Mouse (Mus musculus) cerebellum, adult (tissue): ENCODE measurements around the gene Vps54.
"Not testable (repeated sequence)": the region's sequence is repeated elsewhere in the genome, so short reads cannot be mapped to it uniquely, and the experiment has no call there.

Experiments used
- ATAC-seq: cut with Nextera tagmentation; 2 replicates; pipeline ENCODE4 v1.9.2; 2017; ENCODE audit warnings: mild to moderate bottlenecking, moderate library complexity, mixed read lengths; ENCODE audit not compliant: insufficient number of reproducible peaks, low FRiP score, low TSS enrichment

The Vps54 gene

DNA sequence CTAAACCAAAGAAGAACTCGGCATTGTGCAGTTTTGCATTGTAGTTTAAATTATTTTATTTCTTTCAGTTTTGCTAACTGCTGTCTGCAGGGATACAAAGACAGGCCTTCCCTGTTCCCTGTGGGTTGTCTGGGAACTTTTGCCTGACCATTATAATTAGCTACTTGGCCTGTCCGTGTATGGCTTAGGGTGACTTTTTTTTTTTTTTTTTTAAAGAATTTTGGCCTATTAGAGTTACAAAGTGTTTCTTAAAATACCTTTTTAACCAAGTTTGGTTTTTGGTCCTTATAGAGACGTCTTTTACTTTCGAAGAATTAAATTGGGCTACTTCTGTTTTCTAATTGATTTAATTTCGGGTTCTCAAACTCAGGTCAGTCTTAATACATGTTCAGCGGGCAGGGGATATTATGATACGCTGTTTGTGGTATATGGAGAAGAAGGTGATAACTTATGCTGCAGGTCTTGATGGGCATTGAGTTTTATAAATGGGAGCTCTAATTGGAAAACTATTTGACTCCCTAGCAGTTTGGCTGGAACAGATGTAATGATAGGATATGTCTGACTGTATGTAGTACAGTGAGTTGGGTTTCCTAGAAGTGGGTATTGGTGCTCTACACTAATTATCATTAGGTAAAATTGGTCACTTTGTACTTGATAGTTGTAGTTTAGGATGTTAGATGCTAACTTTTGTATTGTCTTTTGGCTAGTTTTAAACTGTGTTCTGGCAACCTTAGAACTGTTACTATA is 855 bp downstream of the Vps54 start:
- no peak for ATAC-seq

DNA sequence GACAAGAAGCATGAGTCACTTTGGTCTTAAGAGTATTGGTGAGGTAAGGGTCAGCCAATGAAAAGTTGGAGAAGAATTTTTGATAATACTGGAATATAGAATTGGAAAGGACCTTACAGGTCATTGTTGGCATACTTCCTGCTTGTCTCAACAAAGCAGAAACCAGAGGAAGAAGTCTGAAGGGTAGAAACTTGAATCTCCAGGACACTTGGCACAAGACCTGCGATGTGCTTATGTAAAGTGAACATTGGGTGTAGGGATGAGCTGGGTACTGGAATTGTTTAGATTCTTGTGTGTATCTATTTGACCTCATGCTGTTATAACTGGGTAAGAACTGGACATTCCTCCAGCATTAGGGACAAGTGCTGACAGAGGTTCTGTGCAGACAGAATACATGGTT is 2.3 kb downstream of the Vps54 start:
- no peak for ATAC-seq

DNA sequence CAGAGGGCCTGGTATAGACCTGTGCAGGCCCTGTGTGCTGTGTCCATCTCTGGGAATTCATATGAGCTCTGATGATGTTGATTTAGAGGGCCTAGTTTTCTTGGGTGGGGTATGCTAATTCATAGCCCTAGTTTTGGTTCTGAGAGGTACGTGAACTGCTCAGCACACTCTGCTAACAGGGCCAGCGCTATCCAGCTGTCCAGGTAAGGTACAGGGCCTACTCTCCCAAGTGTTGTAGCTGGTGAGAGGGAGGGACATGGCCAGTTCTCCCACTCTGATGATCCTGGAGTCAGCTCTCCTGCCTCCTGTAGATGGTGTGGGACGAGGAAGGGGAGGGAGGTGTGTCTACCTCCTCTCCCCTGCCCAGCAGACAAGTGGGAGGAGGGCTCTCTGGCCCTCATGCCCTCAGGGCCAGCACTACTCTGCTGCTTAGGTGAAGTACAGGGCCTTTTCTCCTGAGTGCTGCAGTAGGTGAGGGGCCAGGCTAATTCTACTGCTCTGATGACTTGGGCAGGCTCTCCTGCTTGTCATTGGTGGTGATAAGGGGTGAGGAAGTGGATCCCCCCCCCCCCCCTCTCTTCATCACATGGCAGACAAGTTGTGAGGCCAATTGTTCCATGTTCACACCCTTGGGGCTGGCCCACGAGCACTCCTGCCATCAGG is 8.3 kb downstream of the Vps54 start:
- peak; percentile 31; the same call in 1 of the 2 replicates for ATAC-seq

DNA sequence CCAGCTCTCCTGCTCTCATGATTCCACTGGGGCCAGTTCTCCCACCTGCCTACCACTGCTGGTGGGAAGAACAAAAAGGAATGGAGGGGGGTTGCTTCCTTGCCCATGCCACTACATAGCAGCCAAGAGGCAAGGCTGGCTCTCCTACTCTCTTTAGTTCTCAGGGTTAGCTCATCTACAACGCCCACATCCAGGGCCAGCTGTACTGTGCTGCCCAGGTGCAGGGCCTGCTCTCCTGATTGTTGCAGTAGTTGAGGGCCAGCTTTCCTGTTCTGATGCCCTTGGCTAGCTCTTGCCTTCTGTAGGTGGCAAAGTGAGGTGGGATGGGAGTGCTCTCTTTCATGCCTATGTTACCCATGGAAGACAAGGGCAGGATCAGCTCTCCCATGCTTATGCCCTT is 8.9 kb downstream of the Vps54 start:
- no peak for ATAC-seq

GRCm38 (mm10) chr11:21250366-21250765 is 11.3 kb downstream of the Vps54 start:
- ATAC-seq = no peak

GRCm38 (mm10) chr11:21258611-21259010 is 19.5 kb downstream of the Vps54 start:
- ATAC-seq = not testable (repeated sequence)

DNA sequence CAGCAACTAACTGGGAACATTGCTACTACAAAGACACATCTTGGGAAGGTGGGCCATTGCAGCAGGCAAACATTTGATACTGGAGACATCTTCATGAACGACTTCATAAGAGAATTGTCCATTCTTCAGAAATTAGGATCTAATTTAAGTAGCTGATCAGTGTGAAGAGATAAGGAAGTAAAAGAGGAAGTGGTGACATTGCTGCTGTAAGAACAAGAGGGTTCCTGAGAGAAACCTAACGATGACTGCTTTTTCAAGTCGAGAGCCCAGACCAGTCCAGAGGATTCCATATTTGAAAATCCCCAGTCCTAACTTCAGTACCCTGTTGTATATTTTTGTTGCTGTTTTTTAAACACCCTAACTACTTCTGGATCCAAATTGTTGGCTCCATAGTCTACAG is 26.3 kb downstream of the Vps54 start:
- no peak for ATAC-seq

DNA sequence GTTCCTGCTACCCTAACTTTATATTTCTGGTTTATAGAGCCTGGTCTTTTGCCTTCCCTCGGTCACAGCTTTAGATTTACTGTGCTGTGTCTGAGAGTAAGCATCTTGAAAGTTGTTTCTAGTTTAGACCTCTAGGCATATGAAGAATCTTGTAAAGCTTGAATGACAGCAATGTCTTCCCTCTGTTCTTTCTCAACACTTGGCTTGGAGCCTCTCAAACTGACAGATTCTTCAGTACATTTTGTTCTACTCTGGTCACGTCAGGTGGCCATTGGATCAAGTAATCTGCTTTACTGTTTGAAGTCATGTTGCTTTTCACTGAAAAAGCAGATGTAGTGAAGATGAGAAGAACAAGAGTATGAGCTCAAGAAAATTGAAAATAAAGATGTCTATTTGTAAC is 37.1 kb downstream of the Vps54 start:
- ATAC-seq = no peak

- ATAC-seq = no peak
Observed at GRCm38 (mm10) chr11:21286391-21286790, 47.3 kb downstream of the Vps54 start.

DNA sequence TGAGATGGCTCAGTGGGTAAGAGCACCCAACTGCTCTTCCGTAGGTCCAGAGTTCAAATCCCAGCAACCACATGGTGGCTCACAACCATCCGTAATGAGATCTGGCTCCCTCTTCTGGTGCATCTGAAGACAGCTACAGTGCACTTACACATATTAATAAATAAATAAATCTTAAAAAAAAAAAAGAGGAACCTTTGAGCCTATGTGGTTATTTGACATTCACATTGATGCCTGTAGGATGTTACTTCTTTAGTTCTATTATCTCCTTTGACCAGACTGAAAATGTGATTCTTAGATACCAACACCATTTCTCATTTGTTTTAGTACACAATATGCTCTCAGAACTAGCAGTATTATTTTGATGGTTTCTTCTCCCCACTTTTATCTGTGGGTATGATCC is 49.1 kb downstream of the Vps54 start:
- not testable (repeated sequence) for ATAC-seq

DNA sequence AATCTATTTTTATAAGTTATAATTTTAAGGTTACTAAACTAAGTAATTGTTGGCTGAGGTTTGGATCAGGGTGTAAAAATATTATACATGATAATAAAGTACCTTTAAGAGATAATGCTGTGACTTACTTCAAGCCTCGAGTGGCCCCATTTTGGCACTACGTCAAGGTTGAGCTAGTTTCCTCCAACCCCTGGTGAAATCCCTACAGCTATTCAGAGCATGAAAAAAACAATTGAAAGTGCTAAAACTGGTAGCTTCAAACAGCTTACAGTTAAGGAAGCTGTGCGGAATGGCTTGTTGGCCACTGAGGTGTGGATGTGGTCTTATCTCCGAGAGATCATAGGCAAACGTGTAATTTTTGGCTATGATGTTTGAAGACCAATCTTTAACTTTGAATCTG is 56.4 kb downstream of the Vps54 start:
- ATAC-seq = no peak

DNA sequence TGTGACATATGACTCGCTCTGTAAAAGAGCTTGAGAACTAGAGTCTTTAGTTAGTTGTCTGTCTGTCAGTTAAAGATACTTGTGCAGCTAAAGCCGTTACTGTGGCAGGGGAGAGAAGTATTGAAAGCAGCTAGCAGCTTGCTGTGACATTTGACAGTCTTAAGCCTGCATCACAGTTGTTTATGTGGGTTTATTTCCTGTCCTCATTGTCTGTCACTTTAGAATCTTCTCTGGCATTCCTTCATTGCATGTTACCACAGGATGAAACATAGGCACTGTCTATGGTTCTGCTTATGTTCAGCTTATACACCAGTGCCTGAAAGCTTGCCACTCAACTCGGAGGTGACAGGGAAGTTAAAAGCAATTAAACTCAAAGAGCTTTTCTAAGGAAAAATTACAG is 64.5 kb downstream of the Vps54 start:
- no peak for ATAC-seq

DNA sequence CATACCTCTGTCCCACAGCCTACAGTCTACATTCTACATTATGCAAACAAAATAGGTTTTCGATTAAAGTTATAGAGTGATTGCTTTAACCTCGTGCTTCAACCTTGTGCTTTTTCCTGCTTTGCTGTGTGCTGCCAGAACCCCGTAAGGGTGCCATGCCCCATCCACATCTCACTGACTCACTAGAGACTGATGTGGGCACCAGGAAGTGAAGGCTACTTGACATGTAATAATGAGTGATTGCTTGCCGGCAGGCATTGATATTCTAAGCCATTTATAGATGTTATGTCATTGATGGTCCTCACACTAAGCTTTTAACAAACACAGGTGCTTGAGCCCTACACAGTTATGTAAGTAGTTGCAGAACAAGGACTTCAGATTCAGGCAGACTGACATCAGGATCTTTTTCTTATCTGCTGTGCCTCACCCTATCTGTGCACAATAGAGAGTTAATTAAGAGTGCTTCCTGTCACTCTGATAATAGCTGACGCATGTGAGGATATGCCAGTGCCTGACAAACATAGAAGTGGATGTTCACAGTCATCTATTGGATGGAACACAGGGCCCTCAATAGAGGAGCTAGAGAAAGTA is 68.1 kb downstream of the Vps54 start:
- ATAC-seq = no peak

DNA sequence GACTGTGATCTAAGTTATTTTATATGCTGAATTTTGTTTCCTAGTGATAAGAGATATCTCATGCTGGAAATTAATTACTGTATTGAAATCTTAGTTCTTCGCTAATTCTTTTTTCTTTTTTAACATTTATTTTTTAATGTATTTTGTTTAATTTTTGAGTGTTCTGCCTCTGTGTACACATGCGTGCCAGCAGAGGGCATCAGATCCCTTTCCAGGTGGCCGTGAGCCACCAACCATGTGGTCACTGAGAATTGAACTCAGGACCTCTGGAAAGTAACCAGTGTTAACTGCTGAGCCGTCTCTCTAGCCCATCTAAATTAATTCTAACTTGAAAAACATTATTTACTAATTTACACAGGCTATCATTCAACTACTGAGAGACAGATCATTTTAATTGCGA is 69.0 kb downstream of the Vps54 start:
- no peak for ATAC-seq

- ATAC-seq = no peak
Observed at GRCm38 (mm10) chr11:21309516-21309915, 70.4 kb downstream of the Vps54 start.

- ATAC-seq = no peak
Observed at GRCm38 (mm10) chr11:21313922-21314657, 75.0 kb downstream of the Vps54 start.

- ATAC-seq = no peak
Observed at GRCm38 (mm10) chr11:21321577-21321976, 82.5 kb downstream of the Vps54 start.

DNA sequence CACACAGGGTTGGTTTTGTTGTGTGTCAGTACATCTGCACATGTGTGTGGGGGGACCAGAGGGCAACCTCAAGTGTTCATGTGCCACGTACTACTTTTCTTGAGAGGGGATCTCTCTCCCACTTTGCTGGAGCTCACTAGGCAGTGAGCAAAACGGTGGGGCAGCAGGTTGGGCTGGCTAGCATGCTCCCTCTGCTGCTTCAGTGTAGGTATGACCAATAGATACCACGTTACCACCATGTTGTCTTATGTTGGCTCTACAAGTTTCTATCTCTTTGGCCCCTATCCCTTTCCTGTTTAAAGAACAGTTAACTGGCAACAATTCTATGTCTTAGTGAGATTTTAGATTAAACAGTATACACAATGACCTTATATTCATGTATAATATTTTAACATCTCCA is 83.3 kb downstream of the Vps54 start:
- ATAC-seq = no peak

GRCm38 (mm10) chr11:21325781-21326180 is 86.7 kb downstream of the Vps54 start:
- ATAC-seq = no peak

- ATAC-seq = no peak
Observed at GRCm38 (mm10) chr11:21326770-21327169, 87.7 kb downstream of the Vps54 start.

DNA sequence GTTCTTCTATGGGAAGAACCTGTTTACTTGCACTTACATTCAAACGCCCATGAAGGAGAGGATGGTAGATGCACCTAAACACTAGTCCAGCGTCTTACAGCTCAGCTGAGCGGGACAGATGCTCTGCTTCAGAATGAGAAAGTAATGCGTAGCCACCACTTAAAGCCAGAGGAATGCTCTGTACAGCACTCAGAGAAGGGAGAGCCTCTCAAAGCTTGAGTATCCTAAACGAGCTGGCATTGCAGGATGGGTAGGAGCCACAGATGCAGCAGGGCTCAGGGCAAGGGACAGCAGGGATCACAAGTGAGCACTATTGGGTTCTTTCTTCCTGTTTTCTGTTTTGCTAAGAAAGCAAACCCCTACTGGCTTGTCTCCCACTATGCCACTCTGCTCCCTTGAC is 88.4 kb downstream of the Vps54 start:
- ATAC-seq = no peak
